Mouse (Mus musculus): ENCODE data around the gene Ap2m1. TPM values are rescaled to one million over a fixed set of nuclear protein-coding genes. Genes with fewer than 3 reads are reported as not detected.

Ap2m1 gene
- polyA plus RNA-seq, 1 experiment from 2014 or later, result 388 TPM

- Histone ChIP-seq H3K4me3 (ENCODE audit: low read depth, low read length) (peak overlapping the region; percentile 68), H3K36me3 (ENCODE audit: control insufficient read depth, insufficient read depth) (peaks cover 48% of the 10 kb centered on the region), H3K27ac (ENCODE audit: low read length) (peak overlapping the region; percentile 95), H3K9ac (ENCODE audit: low read depth, low read length) (peak overlapping the region; percentile 72), H3K4me2 (ENCODE audit: low read depth, low read length) (peak overlapping the region; percentile 79), H3K9me3 (replicated peaks; ENCODE audit: control insufficient read depth, low read length) (no peaks in the 10 kb centered on the region), H3K4me1 (ENCODE audit: control insufficient read depth, low read depth, low read length) (peaks cover 26% of the 10 kb centered on the region), H3K27me3 (ENCODE audit: control insufficient read depth, insufficient read depth, low read depth, low read length) (no peaks in the 10 kb centered on the region)
- no peak for ATAC-seq (ENCODE audit: low read depth)
- WGBS (ENCODE audit: insufficient replicate concordance), result 28% methylated on average over 6 of the region's 6 CpGs
Measured at GRCm38 (mm10) chr16:20537601-20538320, 2.5 kb downstream of the Ap2m1 start.

- H3K27me3 ChIP-seq (ENCODE audit: control insufficient read depth, insufficient read depth, low read depth, low read length), result no peaks in the 10 kb centered on the region
- no peak overlapping the region for H3K4me2 ChIP-seq (ENCODE audit: low read depth, low read length)
- no peaks in the 10 kb centered on the region for H3K9me3 ChIP-seq (replicated peaks; ENCODE audit: control insufficient read depth, low read length)
- H3K27ac ChIP-seq (ENCODE audit: low read length), result no peak overlapping the region
- H3K36me3 ChIP-seq (ENCODE audit: control insufficient read depth, insufficient read depth), result peaks cover 62% of the 10 kb centered on the region
- 42% methylated on average over 3 of the region's 3 CpGs for WGBS (ENCODE audit: insufficient replicate concordance)
- no peak for ATAC-seq (ENCODE audit: low read depth)
- peaks cover 26% of the 10 kb centered on the region for H3K4me1 ChIP-seq (ENCODE audit: control insufficient read depth, low read depth, low read length)
- no peak overlapping the region for H3K4me3 ChIP-seq (ENCODE audit: low read depth, low read length)
- no peak overlapping the region for H3K9ac ChIP-seq (ENCODE audit: low read depth, low read length)
Measured at GRCm38 (mm10) chr16:20539649-20540048, 4.4 kb downstream of the Ap2m1 start.

DNA sequence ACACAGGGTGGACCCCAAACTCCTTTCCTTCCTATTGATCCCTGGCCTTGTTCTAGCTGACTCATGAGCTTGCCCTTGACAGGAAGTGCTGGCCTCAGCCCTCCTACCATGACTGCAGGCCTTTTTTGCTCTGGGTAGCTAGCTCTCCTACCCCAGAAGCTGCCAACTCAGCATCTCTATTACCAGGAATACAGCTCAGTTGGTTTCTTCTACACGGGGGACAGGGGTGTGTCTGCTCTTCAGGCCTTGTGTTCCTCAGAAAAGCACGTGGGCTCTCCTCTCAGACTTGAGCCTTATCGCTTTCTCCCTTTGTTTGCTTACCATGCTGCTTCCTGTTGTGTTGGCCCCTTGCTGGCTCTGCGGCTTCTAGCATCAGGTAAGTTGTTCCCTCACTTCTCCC, 5.2 kb downstream of the Ap2m1 start:
- no peak overlapping the region for H3K4me2 ChIP-seq (ENCODE audit: low read depth, low read length)
- peaks cover 68% of the 10 kb centered on the region for H3K36me3 ChIP-seq (ENCODE audit: control insufficient read depth, insufficient read depth)
- no peak overlapping the region for H3K27ac ChIP-seq (ENCODE audit: low read length)
- no peak for ATAC-seq (ENCODE audit: low read depth)
- H3K9ac ChIP-seq (ENCODE audit: low read depth, low read length), result no peak overlapping the region
- no peaks in the 10 kb centered on the region for H3K27me3 ChIP-seq (ENCODE audit: control insufficient read depth, insufficient read depth, low read depth, low read length)
- H3K9me3 ChIP-seq (replicated peaks; ENCODE audit: control insufficient read depth, low read length), result no peaks in the 10 kb centered on the region
- WGBS (ENCODE audit: insufficient replicate concordance), result 39% methylated on average over 4 of the region's 4 CpGs
- no peak overlapping the region for H3K4me3 ChIP-seq (ENCODE audit: low read depth, low read length)
- H3K4me1 ChIP-seq (ENCODE audit: control insufficient read depth, low read depth, low read length), result peaks cover 26% of the 10 kb centered on the region

DNA sequence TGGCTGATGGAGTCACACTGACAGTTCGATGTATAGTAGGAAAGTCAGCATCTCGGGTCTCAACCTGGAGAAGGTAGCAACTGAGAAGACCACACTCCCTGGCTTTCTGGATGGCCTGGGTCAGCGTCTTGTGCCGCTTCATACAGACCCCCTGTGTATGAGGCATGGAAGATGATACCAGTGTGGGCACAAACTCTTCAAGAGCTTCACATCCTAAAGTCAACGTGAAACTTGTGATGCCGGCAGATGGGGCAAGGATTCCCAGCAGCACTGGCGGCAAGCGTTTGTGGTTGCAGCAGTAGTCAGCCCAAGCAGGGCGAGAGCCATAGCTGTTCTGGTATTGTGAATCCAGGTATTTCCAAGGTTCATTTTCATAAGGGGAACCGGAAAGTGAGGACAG, 10.4 kb downstream of the Ap2m1 start:
- ATAC-seq (ENCODE audit: low read depth), result no peak
- Histone ChIP-seq H3K9me3 (replicated peaks; ENCODE audit: control insufficient read depth, low read length) (no peaks in the 10 kb centered on the region), H3K4me3 (ENCODE audit: low read depth, low read length) (no peak overlapping the region), H3K9ac (ENCODE audit: low read depth, low read length) (no peak overlapping the region), H3K27ac (ENCODE audit: low read length) (no peak overlapping the region), H3K4me1 (ENCODE audit: control insufficient read depth, low read depth, low read length) (peaks cover 21% of the 10 kb centered on the region), H3K27me3 (ENCODE audit: control insufficient read depth, insufficient read depth, low read depth, low read length) (no peaks in the 10 kb centered on the region), H3K4me2 (ENCODE audit: low read depth, low read length) (no peak overlapping the region), H3K36me3 (ENCODE audit: control insufficient read depth, insufficient read depth) (peaks cover 42% of the 10 kb centered on the region)
- 88% methylated on average over 10 of the region's 10 CpGs for WGBS (ENCODE audit: insufficient replicate concordance)

DNA sequence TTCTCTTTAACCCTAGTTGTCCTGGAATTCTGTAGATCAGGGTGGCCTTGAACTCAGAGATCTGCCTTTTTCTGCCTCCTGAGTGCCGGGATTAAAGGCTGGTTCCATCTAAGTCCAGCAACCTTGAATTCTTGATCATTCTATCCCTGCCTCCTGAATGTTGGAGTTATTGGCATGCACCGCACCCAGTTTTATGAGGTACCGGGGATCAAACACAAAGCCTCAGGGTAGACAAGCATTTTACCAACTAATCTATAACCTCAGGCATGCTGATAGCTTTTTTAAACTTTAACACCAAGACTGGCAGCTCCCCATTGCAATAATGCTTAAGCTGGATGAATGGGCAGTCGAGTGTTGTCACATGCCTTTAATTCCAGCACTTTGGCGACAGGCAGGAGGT, 12.1 kb downstream of the Ap2m1 start:
- Histone ChIP-seq H3K4me1 (ENCODE audit: control insufficient read depth, low read depth, low read length) (peaks cover 21% of the 10 kb centered on the region), H3K27me3 (ENCODE audit: control insufficient read depth, insufficient read depth, low read depth, low read length) (no peaks in the 10 kb centered on the region), H3K4me2 (ENCODE audit: low read depth, low read length) (peak overlapping the region; percentile 90), H3K9me3 (replicated peaks; ENCODE audit: control insufficient read depth, low read length) (no peaks in the 10 kb centered on the region), H3K4me3 (ENCODE audit: low read depth, low read length) (peak overlapping the region; percentile 87), H3K9ac (ENCODE audit: low read depth, low read length) (peak overlapping the region; percentile 81), H3K27ac (ENCODE audit: low read length) (peak overlapping the region; percentile 87), H3K36me3 (ENCODE audit: control insufficient read depth, insufficient read depth) (peaks cover 41% of the 10 kb centered on the region)
- ATAC-seq (ENCODE audit: low read depth), result no peak
- 58% methylated on average over 5 of the region's 5 CpGs for WGBS (ENCODE audit: insufficient replicate concordance)

DNA sequence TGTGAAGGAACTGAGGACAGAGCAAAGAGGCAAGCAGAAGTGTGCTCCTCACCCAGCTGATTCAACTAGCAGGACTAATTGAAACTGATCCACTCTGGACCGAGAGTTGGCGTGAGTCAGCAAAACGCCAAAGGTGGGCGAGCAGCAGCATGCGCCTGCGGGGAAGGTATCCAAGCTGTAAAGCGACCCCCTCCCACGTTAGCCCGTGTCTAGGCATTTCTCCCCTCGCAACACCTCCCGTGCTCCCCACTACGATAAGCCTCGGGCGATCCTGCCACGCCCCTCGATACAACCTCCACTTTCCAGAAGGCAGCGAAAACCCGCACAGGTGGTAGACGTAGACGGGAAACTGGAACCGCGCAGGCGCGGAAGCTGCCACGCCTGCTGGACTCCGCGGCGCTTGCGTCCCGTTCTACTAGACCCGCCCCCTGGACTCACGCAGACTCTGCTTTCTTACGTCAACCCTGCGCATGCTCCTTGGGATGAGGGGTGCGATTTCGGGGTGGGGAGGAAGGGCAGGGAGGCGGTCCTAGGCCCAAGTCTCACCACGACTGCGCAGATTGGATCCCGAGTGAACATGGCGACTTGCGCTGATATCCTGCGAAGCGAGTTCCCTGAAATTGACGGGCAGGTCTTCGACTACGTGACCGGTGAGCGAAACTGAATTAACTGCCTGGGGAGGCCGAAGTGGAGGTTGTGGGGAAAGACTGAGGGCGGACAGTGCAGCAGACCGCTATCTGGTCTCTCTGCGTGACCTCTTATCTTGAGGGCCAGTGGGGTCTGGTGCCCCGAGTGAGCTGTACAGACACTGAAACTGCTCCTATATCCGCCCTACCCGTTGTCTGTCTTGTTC, 13.0 kb downstream of the Ap2m1 start, which contains the start of gene Abcf3:
Gene Abcf3 (plus strand): TSS at position 482 of the 853 bp plus-strand sequence.
- Histone ChIP-seq H3K9me3 (replicated peaks; ENCODE audit: control insufficient read depth, low read length) (no peaks in the 10 kb centered on the region), H3K27me3 (ENCODE audit: control insufficient read depth, insufficient read depth, low read depth, low read length) (no peaks in the 10 kb centered on the region), H3K4me3 (ENCODE audit: low read depth, low read length) (peak within 1 kb of the TSS; percentile 87), H3K9ac (ENCODE audit: low read depth, low read length) (peak within 1 kb of the TSS; percentile 81), H3K27ac (ENCODE audit: low read length) (peak within 1 kb of the TSS; percentile 87), H3K4me2 (ENCODE audit: low read depth, low read length) (peak within 1 kb of the TSS; percentile 90), H3K4me1 (ENCODE audit: control insufficient read depth, low read depth, low read length) (peaks cover 21% of the 10 kb centered on the region), H3K36me3 (ENCODE audit: control insufficient read depth, insufficient read depth) (peaks cover 36% of the 10 kb centered on the region)
- 0% methylated on average over 56 of the region's 56 CpGs for WGBS (ENCODE audit: insufficient replicate concordance)
- peak; percentile 99 for ATAC-seq (ENCODE audit: low read depth)

- no peaks in the 10 kb centered on the region for H3K9me3 ChIP-seq (replicated peaks; ENCODE audit: control insufficient read depth, low read length)
- H3K4me3 ChIP-seq (ENCODE audit: low read depth, low read length), result peak overlapping the region; percentile 87
- peak overlapping the region; percentile 86 for H3K4me2 ChIP-seq (ENCODE audit: low read depth, low read length)
- peaks cover 21% of the 10 kb centered on the region for H3K4me1 ChIP-seq (ENCODE audit: control insufficient read depth, low read depth, low read length)
- peak overlapping the region; percentile 72 for H3K27ac ChIP-seq (ENCODE audit: low read length)
- H3K9ac ChIP-seq (ENCODE audit: low read depth, low read length), result peak overlapping the region; percentile 79
- ATAC-seq (ENCODE audit: low read depth), result no peak
- WGBS (ENCODE audit: insufficient replicate concordance), result 46% methylated on average over 9 of the region's 9 CpGs
- peaks cover 31% of the 10 kb centered on the region for H3K36me3 ChIP-seq (ENCODE audit: control insufficient read depth, insufficient read depth)
- H3K27me3 ChIP-seq (ENCODE audit: control insufficient read depth, insufficient read depth, low read depth, low read length), result no peaks in the 10 kb centered on the region
Measured at GRCm38 (mm10) chr16:20549161-20549560, 13.9 kb downstream of the Ap2m1 start.

- Histone ChIP-seq H3K4me2 (ENCODE audit: low read depth, low read length) (no peak overlapping the region), H3K4me1 (ENCODE audit: control insufficient read depth, low read depth, low read length) (peaks cover 21% of the 10 kb centered on the region), H3K36me3 (ENCODE audit: control insufficient read depth, insufficient read depth) (peaks cover 32% of the 10 kb centered on the region), H3K9me3 (replicated peaks; ENCODE audit: control insufficient read depth, low read length) (no peaks in the 10 kb centered on the region), H3K27ac (ENCODE audit: low read length) (no peak overlapping the region), H3K27me3 (ENCODE audit: control insufficient read depth, insufficient read depth, low read depth, low read length) (no peaks in the 10 kb centered on the region), H3K4me3 (ENCODE audit: low read depth, low read length) (no peak overlapping the region), H3K9ac (ENCODE audit: low read depth, low read length) (no peak overlapping the region)
- ATAC-seq (ENCODE audit: low read depth), result no peak
- WGBS (ENCODE audit: insufficient replicate concordance), result 81% methylated on average over 5 of the region's 5 CpGs
Measured at GRCm38 (mm10) chr16:20551691-20552090, 16.4 kb downstream of the Ap2m1 start.

DNA sequence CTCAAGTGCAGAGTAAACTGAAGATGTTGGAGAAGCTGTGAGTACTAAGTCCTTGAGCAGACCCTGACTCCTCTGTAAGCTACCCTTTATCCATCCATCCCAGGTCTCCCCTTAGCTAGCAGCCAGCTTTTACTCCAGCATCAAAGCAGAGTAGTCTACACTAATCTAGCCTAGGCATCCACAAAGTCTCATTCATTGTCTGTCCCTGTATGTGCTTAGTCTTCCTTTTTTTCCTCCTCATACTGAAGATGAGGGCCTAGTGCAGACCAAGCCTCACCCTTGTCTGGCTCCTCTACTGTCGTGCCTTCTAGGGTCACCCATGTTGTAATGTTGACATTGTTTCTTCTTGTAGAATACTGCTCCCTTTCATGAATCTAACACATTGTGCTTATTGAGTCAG, 17.3 kb downstream of the Ap2m1 start:
- peaks cover 32% of the 10 kb centered on the region for H3K36me3 ChIP-seq (ENCODE audit: control insufficient read depth, insufficient read depth)
- H3K27me3 ChIP-seq (ENCODE audit: control insufficient read depth, insufficient read depth, low read depth, low read length), result no peaks in the 10 kb centered on the region
- H3K27ac ChIP-seq (ENCODE audit: low read length), result no peak overlapping the region
- no peak overlapping the region for H3K9ac ChIP-seq (ENCODE audit: low read depth, low read length)
- ATAC-seq (ENCODE audit: low read depth), result no peak
- H3K4me1 ChIP-seq (ENCODE audit: control insufficient read depth, low read depth, low read length), result peaks cover 15% of the 10 kb centered on the region
- H3K9me3 ChIP-seq (replicated peaks; ENCODE audit: control insufficient read depth, low read length), result no peaks in the 10 kb centered on the region
- WGBS (ENCODE audit: insufficient replicate concordance), result 76% methylated on average over 1 of the region's 1 CpGs
- H3K4me2 ChIP-seq (ENCODE audit: low read depth, low read length), result no peak overlapping the region
- H3K4me3 ChIP-seq (ENCODE audit: low read depth, low read length), result no peak overlapping the region

All from liver, embryonic 16.5 days (tissue).